In the genomic region with DNA sequence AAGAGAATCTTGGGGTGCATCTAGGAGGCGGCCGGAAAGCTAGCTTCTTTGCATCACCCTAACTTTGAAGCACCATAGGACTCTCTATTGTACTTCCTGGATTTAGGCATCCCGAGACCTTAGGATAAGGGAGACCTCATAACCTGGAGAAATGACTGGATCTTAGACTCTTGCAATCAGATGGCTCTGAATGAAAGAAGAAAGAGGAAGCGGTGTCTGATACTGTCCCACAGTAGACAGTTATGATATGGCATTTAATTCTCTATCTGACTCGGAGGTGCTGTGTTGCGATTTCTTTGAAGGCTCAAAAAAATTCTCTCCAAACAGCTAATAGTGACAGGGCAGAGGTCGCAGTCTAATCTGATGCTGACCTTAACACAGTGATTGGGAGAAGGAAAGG, we compare ENCODE assay signal across 8 mouse cellular contexts. TPM values are rescaled to one million over a fixed set of nuclear protein-coding genes. Genes with fewer than 3 reads are reported as not detected.
DNase-seq lines count a peak whose midpoint lies in the region; ATAC-seq and TF ChIP-seq lines count a peak whose summit lies in the region.

No protein-coding gene starts in this region.

- H3K27me3 ChIP-seq in cerebellum, adult 2 months (ENCODE audit: control insufficient read depth, insufficient read depth, low read length) = no peaks in the 10 kb centered on the region
- H3K27me3 ChIP-seq in neural tube, embryonic 11.5 days (ENCODE audit: control insufficient read depth, insufficient read depth, low read length) = no peaks in the 10 kb centered on the region
- peaks cover 49% of the 10 kb centered on the region for H3K27me3 ChIP-seq in liver, embryonic 12.5 days (replicated peaks)
- no peaks in the 10 kb centered on the region for H3K27me3 ChIP-seq in stomach, postnatal 0 days (ENCODE audit: control insufficient read depth, insufficient read depth, low read length)

- peak overlapping the region; percentile 88 for H3K9ac ChIP-seq in neural tube, embryonic 11.5 days (ENCODE audit: low read length)
- H3K9ac ChIP-seq in liver, embryonic 12.5 days = no peak overlapping the region
- peak overlapping the region; percentile 63; the same call in 1 of the 2 replicates for H3K9ac ChIP-seq in stomach, postnatal 0 days (ENCODE audit: low read length)

- no peak overlapping the region for H3K27ac ChIP-seq in cerebellum, adult 2 months (ENCODE audit: insufficient read depth, low read length)
- H3K27ac ChIP-seq in neural tube, embryonic 11.5 days (ENCODE audit: low read depth, low read length) = peak overlapping the region; percentile 94; the same call in 1 of the 2 replicates
- no peak overlapping the region for H3K27ac ChIP-seq in liver, embryonic 12.5 days
- no peak overlapping the region for H3K27ac ChIP-seq in stomach, postnatal 0 days (replicated peaks)

- TF ChIP-seq EP300 in stomach, postnatal 0 days (optimal IDR thresholded peaks at IDR 0.05) = no peak

- H3K4me1 ChIP-seq in cerebellum, adult 2 months (ENCODE audit: control insufficient read depth, insufficient read depth, low read length) = no peaks in the 10 kb centered on the region
- H3K4me1 ChIP-seq in neural tube, embryonic 11.5 days (ENCODE audit: control insufficient read depth, insufficient read depth, low read length) = peaks cover 12% of the 10 kb centered on the region; the same call in 1 of the 2 replicates
- H3K4me1 ChIP-seq in liver, embryonic 12.5 days = no peaks in the 10 kb centered on the region
- peaks cover 2% of the 10 kb centered on the region; the same call in 1 of the 2 replicates for H3K4me1 ChIP-seq in stomach, postnatal 0 days (replicated peaks; ENCODE audit: control insufficient read depth, insufficient read depth)

- no peaks in the 10 kb centered on the region for H3K36me3 ChIP-seq in neural tube, embryonic 11.5 days (ENCODE audit: control insufficient read depth, insufficient read depth, low read length)
- no peaks in the 10 kb centered on the region for H3K36me3 ChIP-seq in liver, embryonic 12.5 days
- no peaks in the 10 kb centered on the region for H3K36me3 ChIP-seq in stomach, postnatal 0 days (ENCODE audit: control insufficient read depth, insufficient read depth, low read length)

- no peak for ATAC-seq in cerebellum, adult (ENCODE audit: insufficient number of reproducible peaks, low FRiP score, low TSS enrichment)
- no peak for ATAC-seq in neural tube, embryonic 11.5 days (ENCODE audit: insufficient read depth, low FRiP score, low TSS enrichment)
- no peak for ATAC-seq in liver, embryonic 12.5 days
- ATAC-seq in stomach, postnatal 0 days (ENCODE audit: low FRiP score, low TSS enrichment) = no peak

- no peak for DNase-seq in cerebellum, adult 2 months
- no peak for DNase-seq in neural tube, embryonic 11.5 days (ENCODE audit: low spot score)
- DNase-seq in neural tube, embryonic 10.5 days (ENCODE audit: extremely low spot score, low spot score) = no peak
- no peak for DNase-seq in stomach, postnatal 0 days (ENCODE audit: low spot score)
- DNase-seq in ovary, postnatal 36 days (ENCODE audit: low spot score) = no peak
- DNase-seq in layer of hippocampus, postnatal 14 days (ENCODE audit: low spot score in 2 of 2) = no peak

- no peaks in the 10 kb centered on the region for H3K9me3 ChIP-seq in neural tube, embryonic 11.5 days (ENCODE audit: control insufficient read depth, low read length)
- no peaks in the 10 kb centered on the region for H3K9me3 ChIP-seq in liver, embryonic 12.5 days (replicated peaks)
- no peaks in the 10 kb centered on the region for H3K9me3 ChIP-seq in stomach, postnatal 0 days (ENCODE audit: control insufficient read depth, low read length)

- peak overlapping the region; percentile 80 for H3K4me2 ChIP-seq in neural tube, embryonic 11.5 days (ENCODE audit: low read depth)
- peak overlapping the region; percentile 71 for H3K4me2 ChIP-seq in liver, embryonic 12.5 days
- peak overlapping the region; percentile 67 for H3K4me2 ChIP-seq in stomach, postnatal 0 days (replicated peaks; ENCODE audit: low read depth)

- H3K4me3 ChIP-seq in cerebellum, adult 2 months (replicated peaks; ENCODE audit: insufficient read depth, low read depth, low read length) = peak overlapping the region; percentile 57
- H3K4me3 ChIP-seq in neural tube, embryonic 11.5 days (ENCODE audit: low read depth, low read length) = peak overlapping the region; percentile 52
- peak overlapping the region; percentile 52 for H3K4me3 ChIP-seq in liver, embryonic 12.5 days
- H3K4me3 ChIP-seq in stomach, postnatal 0 days (ENCODE audit: low read depth, low read length) = peak overlapping the region; percentile 61

- TF ChIP-seq CTCF in cerebellum, adult 2 months (IDR thresholded peaks at IDR 0.05; ENCODE audit: borderline replicate concordance, insufficient read depth, low read depth, low read length) = no peak
- no peak for TF ChIP-seq CTCF in stomach, postnatal 0 days (IDR thresholded peaks at IDR 0.05; ENCODE audit: low read depth)

- no peak for TF ChIP-seq POLR2A in cerebellum, adult 2 months (IDR thresholded peaks at IDR 0.05; ENCODE audit: borderline replicate concordance, insufficient read depth, low read length)

- WGBS in cerebellum, adult 2 months = 36% methylated on average over 7 of the region's 7 CpGs
- WGBS in neural tube, embryonic 11.5 days = 26% methylated on average over 7 of the region's 7 CpGs
- WGBS in liver, embryonic 12.5 days (ENCODE audit: insufficient replicate concordance) = 18% methylated on average over 7 of the region's 7 CpGs
- WGBS in stomach, postnatal 0 days = 25% methylated on average over 7 of the region's 7 CpGs

RNA-seq across cellular contexts. Expression of a gene that starts 0.4 kb away (rescaled TPM):
- 11.9 and 15.6 TPM in 2 replicates for polyA plus RNA-seq in cerebellum, adult 2 months (2012; rRNA removed)
- 45.2 and 50.5 TPM in 2 replicates for polyA plus RNA-seq in neural tube, embryonic 11.5 days (2014; fragmentation: Nextera tagmentation; extraction: Ambion mirVana)
- 7.7 and 8.5 TPM in 2 replicates for polyA plus RNA-seq in liver, embryonic 12.5 days (2016; fragmentation: Nextera tagmentation; extraction: Ambion mirVana)
- polyA plus RNA-seq in stomach, postnatal 0 days (2015; fragmentation: Nextera tagmentation; extraction: Ambion mirVana) = 11.2 TPM in 2 replicates
- 10 to 100 TPM; 32.8 to 36.3 TPM for total RNA-seq in layer of hippocampus, postnatal 14 days (2021)
